13 mouse cellular contexts compared by ENCODE assay signal in genomic region chr7:64633182-64633581, GRCm38 (mm10).
A peak's percentile ranks its signal among the peaks of the same experiment; 100 is the strongest.
DNase-seq lines count a peak whose midpoint lies in the region; ATAC-seq and TF ChIP-seq lines count a peak whose summit lies in the region.
"Had no signal": no experiment of that assay in that cellular context is flagged by ENCODE, and none has a peak within 500 bp of the region (broad histone marks: within the 10 kb centered on the region; RNA-seq: fewer than 3 reads in every experiment).

No protein-coding gene starts in this region.

- no peak for TF ChIP-seq CTCF in layer of hippocampus, adult 2 months (conservative IDR thresholded peaks at IDR 0.05)

- 36% methylated on average over 4 of the region's 4 CpGs for WGBS in hindbrain, embryonic 13.5 days
- WGBS in liver, embryonic 13.5 days (ENCODE audit: insufficient replicate concordance) = 46% methylated on average over 4 of the region's 4 CpGs
- WGBS in neural tube, embryonic 15.5 days = 56% methylated on average over 4 of the region's 4 CpGs

- H3K9me3 ChIP-seq in hindbrain, embryonic 13.5 days = no peaks in the 10 kb centered on the region
- peaks cover 2% of the 10 kb centered on the region; the same call in 1 of the 2 replicates for H3K9me3 ChIP-seq in liver, embryonic 13.5 days (replicated peaks)
- no peaks in the 10 kb centered on the region for H3K9me3 ChIP-seq in neural tube, embryonic 15.5 days (replicated peaks)
- H3K9me3 ChIP-seq: embryonic facial prominence, embryonic 13.5 days had no signal

- no peak overlapping the region for H3K4me3 ChIP-seq in layer of hippocampus, adult 2 months
- H3K4me3 ChIP-seq in hindbrain, embryonic 13.5 days = no peak overlapping the region
- no peak overlapping the region for H3K4me3 ChIP-seq in liver, embryonic 13.5 days (replicated peaks)
- no peak overlapping the region for H3K4me3 ChIP-seq in neural tube, embryonic 15.5 days (replicated peaks)
- H3K4me3 ChIP-seq: embryonic facial prominence, embryonic 13.5 days had no signal

- DNase-seq in layer of hippocampus, adult 2 months (ENCODE audit: low spot score in 2 of 2) = no peak
- no peak for DNase-seq in layer of hippocampus, postnatal 14 days (ENCODE audit: low spot score in 2 of 2)
- no peak for DNase-seq in liver, embryonic 13.5 days
- DNase-seq: cerebellum, adult 9-11 months; kidney, adult 2 months had no signal

- 0 out of 2 replicates have a peak overlapping the region, but pooled peaks have one; percentile 13 for H3K9ac ChIP-seq in hindbrain, embryonic 13.5 days
- H3K9ac ChIP-seq in liver, embryonic 13.5 days = no peak overlapping the region
- H3K9ac ChIP-seq in neural tube, embryonic 15.5 days (replicated peaks) = no peak overlapping the region
- H3K9ac ChIP-seq: embryonic facial prominence, embryonic 13.5 days; liver, embryonic 14.5 days had no signal

- no peak for ATAC-seq in hindbrain, embryonic 13.5 days (ENCODE audit: low FRiP score)
- ATAC-seq in liver, embryonic 13.5 days (ENCODE audit: low read depth) = peak; percentile 54; the same call in 1 of the 2 replicates
- ATAC-seq in neural tube, embryonic 15.5 days (ENCODE audit: low FRiP score) = peak; percentile 29; the same call in 1 of the 2 replicates
- ATAC-seq in frontal cortex, adult (ENCODE audit: low TSS enrichment) = no peak
- ATAC-seq in activated CD4-positive, CD25-positive, alpha-beta regulatory T cell, adult 4 months = no peak
- ATAC-seq: CD4-positive, CD25-positive, alpha-beta regulatory T cell, adult 4 months had no signal

- no peak overlapping the region for H3K4me2 ChIP-seq in hindbrain, embryonic 13.5 days
- no peak overlapping the region for H3K4me2 ChIP-seq in liver, embryonic 13.5 days
- H3K4me2 ChIP-seq in neural tube, embryonic 15.5 days = no peak overlapping the region
- H3K4me2 ChIP-seq: embryonic facial prominence, embryonic 13.5 days had no signal

- H3K27me3 ChIP-seq in hindbrain, embryonic 13.5 days = no peaks in the 10 kb centered on the region
- H3K27me3 ChIP-seq in liver, embryonic 13.5 days = no peaks in the 10 kb centered on the region
- no peaks in the 10 kb centered on the region for H3K27me3 ChIP-seq in neural tube, embryonic 15.5 days (replicated peaks)
- H3K27me3 ChIP-seq: embryonic facial prominence, embryonic 13.5 days had no signal

- H3K4me1 ChIP-seq in hindbrain, embryonic 13.5 days (replicated peaks) = peaks cover 54% of the 10 kb centered on the region
- H3K4me1 ChIP-seq in liver, embryonic 13.5 days (replicated peaks) = no peaks in the 10 kb centered on the region
- peaks cover 40% of the 10 kb centered on the region for H3K4me1 ChIP-seq in neural tube, embryonic 15.5 days

- peak overlapping the region; percentile 70; the same call in 1 of the 2 replicates for H3K27ac ChIP-seq in layer of hippocampus, adult 2 months
- H3K27ac ChIP-seq in hindbrain, embryonic 13.5 days = peak overlapping the region; percentile 62
- no peak overlapping the region for H3K27ac ChIP-seq in liver, embryonic 13.5 days
- H3K27ac ChIP-seq in neural tube, embryonic 15.5 days (replicated peaks) = 0 out of 2 replicates have a peak overlapping the region, but pooled peaks have one; percentile 9
- H3K27ac ChIP-seq: embryonic facial prominence, embryonic 13.5 days; liver, embryonic 14.5 days; macrophage had no signal

- H3K36me3 ChIP-seq in hindbrain, embryonic 13.5 days = peaks cover 4% of the 10 kb centered on the region; the same call in 1 of the 2 replicates
- no peaks in the 10 kb centered on the region for H3K36me3 ChIP-seq in liver, embryonic 13.5 days
- H3K36me3 ChIP-seq in neural tube, embryonic 15.5 days = no peaks in the 10 kb centered on the region; the same call in 1 of the 2 replicates
- H3K36me3 ChIP-seq: embryonic facial prominence, embryonic 13.5 days had no signal

Comparison
In these comparisons a context has a peak if more than half of its experiments do, and no peak if none do; other contexts are left out.
1. ATAC-seq: peak in liver, embryonic 13.5 days (single experiment) and neural tube, embryonic 15.5 days (single experiment); none in hindbrain, embryonic 13.5 days (single experiment), frontal cortex, adult (single experiment) and activated CD4-positive, CD25-positive, alpha-beta regulatory T cell, adult 4 months (single experiment).